In the genomic region with DNA sequence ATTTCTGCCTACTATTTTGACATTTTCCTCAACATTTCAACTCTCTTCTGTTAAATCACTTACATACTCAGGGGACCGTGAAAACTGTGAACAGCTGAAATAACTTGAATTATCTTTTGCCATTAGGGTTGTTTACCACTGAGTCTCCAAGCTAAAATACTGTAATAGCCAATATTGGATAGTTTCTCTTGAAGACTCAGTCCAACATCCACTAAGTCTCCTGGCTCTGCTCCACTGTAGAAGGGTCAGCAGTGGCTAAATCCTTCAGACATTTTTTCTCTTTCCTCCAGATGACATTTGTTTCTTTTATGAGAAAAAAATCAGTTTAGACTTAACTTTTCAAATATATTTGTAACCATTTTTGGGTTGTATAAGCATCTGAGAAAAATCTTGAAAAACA, we compare ENCODE assay signal across 19 mouse cellular contexts.
"Had no signal": no experiment of that assay in that cellular context is flagged by ENCODE, and none has a peak within 500 bp of the region (broad histone marks: within the 10 kb centered on the region; RNA-seq: fewer than 3 reads in every experiment).

No protein-coding gene starts in this region.

- H3K4me1 ChIP-seq: midbrain, embryonic 10.5 days; midbrain, embryonic 12.5 days; neural tube, embryonic 13.5 days; neural tube, embryonic 15.5 days had no signal

- H3K36me3 ChIP-seq: midbrain, embryonic 10.5 days; midbrain, embryonic 12.5 days; neural tube, embryonic 13.5 days; neural tube, embryonic 15.5 days had no signal

- H3K27me3 ChIP-seq: midbrain, embryonic 12.5 days; neural tube, embryonic 13.5 days; neural tube, embryonic 15.5 days had no signal

- DNase-seq: lung, adult 18-20 months; lung, embryonic 14.5 days; lung, postnatal 10 days; lung, postnatal 4 days; midbrain, embryonic 14.5 days; retina, postnatal 1 day; right cerebral cortex, adult 18-20 months; right cerebral cortex, postnatal 25 days; right cerebral cortex, postnatal 4 days; spleen, adult 18-20 months; thymus, adult 2 months; thymus, postnatal 25 days; thymus, postnatal 4 days had no signal

- H3K27ac ChIP-seq: midbrain, embryonic 10.5 days; midbrain, embryonic 12.5 days; neural tube, embryonic 13.5 days; neural tube, embryonic 15.5 days had no signal

- H3K9ac ChIP-seq: lung, embryonic 14.5 days; midbrain, embryonic 12.5 days; neural tube, embryonic 13.5 days; neural tube, embryonic 15.5 days had no signal

- H3K4me3 ChIP-seq: midbrain, embryonic 10.5 days; midbrain, embryonic 12.5 days; myocyte; neural tube, embryonic 13.5 days; neural tube, embryonic 15.5 days had no signal

- ATAC-seq: midbrain, embryonic 16.5 days had no signal

- H3K9me3 ChIP-seq: midbrain, embryonic 10.5 days; midbrain, embryonic 12.5 days; neural tube, embryonic 13.5 days; neural tube, embryonic 15.5 days had no signal

- H3K4me2 ChIP-seq: lung, embryonic 14.5 days; midbrain, embryonic 12.5 days; neural tube, embryonic 13.5 days; neural tube, embryonic 15.5 days had no signal
